Mouse (Mus musculus) midbrain, embryonic 10.5 days (tissue): Measurements from ENCODE around the gene Gipc1. TPM values are rescaled to one million over a fixed set of nuclear protein-coding genes. Genes with fewer than 3 reads are reported as not detected.

Experiments
- polyA plus RNA-seq: library from polyadenylated mRNA; unstranded; fragments of >200 nt; fragmentation: Nextera tagmentation; extraction: Ambion mirVana; gene quantifications from 2 replicates; pipeline ENCODE4 v1.2.1, GENCODE M21; 2016

Gene Gipc1
- polyA plus RNA-seq, 1 experiment from 2014 or later = 233 TPM

Other genes starting within 250 kb of the Gipc1 start
- 129 and 131 TPM in 2 replicates for gene Scoc, start 194.3 kb upstream of the Gipc1 start, polyA plus RNA-seq
- gene Olfr370, start 116.9 kb upstream of the Gipc1 start, polyA plus RNA-seq = not detected in 2 replicates
- gene Ndufb7, start 86.0 kb upstream of the Gipc1 start, polyA plus RNA-seq = 354 and 369 TPM in 2 replicates
- 740 and 757 TPM in 2 replicates for gene Tecr, start 44.7 kb upstream of the Gipc1 start, polyA plus RNA-seq
- 73.3 and 85.7 TPM in 2 replicates for gene Dnajb1, start 44.5 kb upstream of the Gipc1 start, polyA plus RNA-seq
- gene Ptger1, start 14.0 kb downstream of the Gipc1 start, polyA plus RNA-seq = 0.29 and 0.38 TPM in 2 replicates
- gene Pkn1, start 46.5 kb downstream of the Gipc1 start, polyA plus RNA-seq = 22.8 and 27.0 TPM in 2 replicates
- 314 and 357 TPM in 2 replicates for gene Ddx39, start 62.5 kb downstream of the Gipc1 start, polyA plus RNA-seq
- gene Adgre5, start 88.6 kb downstream of the Gipc1 start, polyA plus RNA-seq = 8.0 and 13.4 TPM in 2 replicates
- 8.6 and 11.3 TPM in 2 replicates for gene Adgrl1, start 247.4 kb downstream of the Gipc1 start, polyA plus RNA-seq